Mouse (Mus musculus) effector memory CD4-positive, alpha-beta T cell, adult 7 months (primary cell): ENCODE results near the gene Maneal. TPM values are rescaled to one million over a fixed set of nuclear protein-coding genes. Genes with fewer than 3 reads are reported as not detected.

Experiments used
- polyA plus RNA-seq: library from polyadenylated mRNA; unstranded; fragments of 100-300 nt; shearing (Covaris generic); gene quantifications from one replicate; pipeline ENCODE4 v1.2.1, GENCODE M21; 2017

Gene Maneal
- polyA plus RNA-seq, result 2.6 TPM

DNA sequence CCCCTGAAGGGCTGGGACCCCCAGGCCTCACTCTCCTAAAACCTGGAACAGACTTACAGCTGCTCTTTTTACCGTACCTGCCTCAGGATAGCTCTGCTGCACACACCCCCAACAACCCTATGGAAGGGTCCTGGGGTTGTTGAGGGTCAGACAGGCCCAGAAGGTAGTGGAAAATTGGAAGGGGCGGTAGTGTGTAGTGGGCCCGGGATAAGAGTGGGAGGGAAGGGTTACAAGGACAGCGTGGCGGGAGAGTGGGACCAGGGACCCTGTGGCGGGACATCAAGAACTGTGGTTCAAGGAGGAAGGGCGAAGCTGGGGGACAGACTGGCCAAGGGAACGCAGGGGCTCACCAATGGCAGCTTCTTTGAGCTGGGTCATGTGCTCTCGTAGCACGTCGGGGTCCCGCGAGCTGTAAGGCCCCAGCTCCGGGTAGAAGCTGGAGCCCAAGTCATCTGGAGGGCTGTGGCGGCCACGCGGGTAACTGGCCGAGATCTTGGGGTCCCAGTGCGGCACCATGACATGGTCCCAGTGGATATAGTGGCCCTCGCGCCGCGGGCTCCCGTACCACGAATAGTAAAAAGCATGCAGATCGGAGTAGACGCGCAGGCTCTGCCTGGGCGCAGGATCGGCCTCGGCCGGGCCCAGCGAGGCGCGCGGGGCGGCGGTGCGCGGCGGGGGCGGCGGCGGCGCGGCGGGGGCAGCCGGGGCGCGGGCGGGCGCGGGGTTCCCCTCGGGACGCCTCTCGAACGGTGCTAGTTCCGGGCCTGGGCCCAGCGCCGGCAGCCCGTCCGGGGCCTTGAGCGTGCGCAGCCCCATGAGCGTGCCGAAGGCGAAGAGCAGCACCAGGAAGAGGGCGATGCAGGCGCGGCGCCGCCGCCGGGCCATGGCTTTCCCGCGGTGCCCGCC, at the start of gene Maneal:
Gene Maneal (minus strand): TSS at position 889 of the 906 bp plus-strand sequence.

DNA sequence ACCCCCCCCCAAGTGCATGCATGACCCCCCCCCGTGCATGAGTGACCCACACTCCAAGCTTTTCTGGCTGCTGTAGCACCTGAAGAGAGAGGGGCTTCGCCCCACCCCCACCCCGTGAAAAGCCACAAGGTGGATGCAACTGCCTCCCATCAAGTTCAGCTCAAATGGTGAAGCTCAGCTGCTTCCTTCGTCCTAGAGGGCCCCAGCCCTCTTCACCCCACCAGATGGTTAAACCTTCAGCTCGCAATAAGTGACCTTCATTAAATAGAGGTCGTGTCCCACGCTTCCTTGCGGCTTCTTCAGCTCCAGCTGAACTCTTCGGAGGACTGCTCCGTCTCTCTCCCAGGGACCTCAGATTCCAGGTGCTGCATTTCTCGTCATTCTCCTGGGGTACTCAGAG, 18.6 kb upstream of the Maneal start, which contains the start of gene Epha10:
Gene Epha10 (plus strand): TSS at position 301 of the 400 bp plus-strand sequence.

GRCm38 (mm10) chr4:124850933-124851658, 10.9 kb downstream of the Maneal start, which contains the start of gene 1110065P20Rik:
TSS of gene 1110065P20Rik (minus strand) at chr4:124851196.

GRCm38 (mm10) chr4:124850261-124850913, 11.6 kb downstream of the Maneal start, which contains the start of gene Yrdc:
TSS of gene Yrdc (plus strand) at chr4:124850679.

Other genes starting within 250 kb of the Maneal start
- 0.87 TPM for gene Pou3f1, start 205.4 kb downstream of the Maneal start, polyA plus RNA-seq
- 34.9 TPM for gene Utp11, start 168.6 kb downstream of the Maneal start, polyA plus RNA-seq
- gene Fhl3, start 161.5 kb downstream of the Maneal start, polyA plus RNA-seq, result 0.23 TPM
- gene Sf3a3, start 147.4 kb downstream of the Maneal start, polyA plus RNA-seq, result 77.3 TPM
- 118 TPM for gene Inpp5b, start 120.3 kb downstream of the Maneal start, polyA plus RNA-seq
- 17.0 TPM for gene Mtf1, start 60.1 kb downstream of the Maneal start, polyA plus RNA-seq
- 182 TPM for gene Yrdc, start 11.5 kb downstream of the Maneal start, polyA plus RNA-seq
- gene 1110065P20Rik, start 11.0 kb downstream of the Maneal start, polyA plus RNA-seq, result 20.4 TPM
- 0.55 TPM for gene Epha10, start 18.7 kb upstream of the Maneal start, polyA plus RNA-seq
- gene 9930104L06Rik, start 74.9 kb upstream of the Maneal start, polyA plus RNA-seq, result 8.6 TPM
- 2.3 TPM for gene Cdca8, start 77.1 kb upstream of the Maneal start, polyA plus RNA-seq
- not detected for gene Rspo1, start 124.3 kb upstream of the Maneal start, polyA plus RNA-seq
- gene Gnl2, start 154.4 kb upstream of the Maneal start, polyA plus RNA-seq, result 77.3 TPM
- gene Dnali1, start 203.5 kb upstream of the Maneal start, polyA plus RNA-seq, result 0.29 TPM
- 38.7 TPM for gene Snip1, start 204.5 kb upstream of the Maneal start, polyA plus RNA-seq
- 46.2 TPM for gene Meaf6, start 223.0 kb upstream of the Maneal start, polyA plus RNA-seq